Mouse (Mus musculus) hindbrain, embryonic 10.5 days (tissue): ENCODE results near the gene Rps6kc1. TPM values are rescaled to one million over a fixed set of nuclear protein-coding genes. Genes with fewer than 3 reads are reported as not detected.

ENCODE experiments used
- DNase-seq: peaks from one replicate; pipeline ENCODE4 v3.0.0-alpha.2; 2017; ENCODE audit warnings: low spot score
- H3K27ac ChIP-seq: fragments of 300-500 bp; sonication (generic); 2 replicates; pipeline ENCODE4 v1.5.1; 2016; ENCODE audit warnings: mild to moderate bottlenecking, moderate library complexity
- H3K27me3 ChIP-seq: fragments of 300-500 bp; sonication (generic); 2 replicates; pipeline ENCODE4 v1.6.1; 2016; ENCODE audit warnings: mild to moderate bottlenecking; ENCODE audit not compliant: poor library complexity, insufficient read depth, severe bottlenecking
- H3K36me3 ChIP-seq: fragments of 300-500 bp; sonication (generic); 2 replicates; pipeline ENCODE4 v1.6.1; 2016; ENCODE audit warnings: mild to moderate bottlenecking, moderate library complexity
- H3K4me1 ChIP-seq: fragments of 300-500 bp; sonication (generic); replicated peaks from 2 replicates; pipeline ENCODE4 v1.6.1; 2016; ENCODE audit warnings: mild to moderate bottlenecking
- H3K4me3 ChIP-seq: fragments of 300-500 bp; sonication (generic); 2 replicates; pipeline ENCODE4 v1.5.1; 2016; ENCODE audit warnings: mild to moderate bottlenecking, moderate library complexity
- H3K9me3 ChIP-seq: fragments of 300-500 bp; sonication (generic); 2 replicates; pipeline ENCODE4 v1.6.1; 2016; ENCODE audit warnings: mild to moderate bottlenecking, moderate library complexity
- whole genome bisulfite sequencing: fragments of 180-500 bp; shearing (Covaris S2); methylation state at CpG from one replicate; pipeline ENCODE4 v1.1.7; 2016; 5-methylcytosine and 5-hydroxymethylcytosine counted together
- polyA plus RNA-seq: library from polyadenylated mRNA; unstranded; fragments of >200 nt; fragmentation: Nextera tagmentation; extraction: Ambion mirVana; gene quantifications from 2 replicates; pipeline ENCODE4 v1.2.1, GENCODE M21; 2016

Rps6kc1 gene
- polyA plus RNA-seq, 1 experiment from 2014 or later, result 18.7 TPM

DNA sequence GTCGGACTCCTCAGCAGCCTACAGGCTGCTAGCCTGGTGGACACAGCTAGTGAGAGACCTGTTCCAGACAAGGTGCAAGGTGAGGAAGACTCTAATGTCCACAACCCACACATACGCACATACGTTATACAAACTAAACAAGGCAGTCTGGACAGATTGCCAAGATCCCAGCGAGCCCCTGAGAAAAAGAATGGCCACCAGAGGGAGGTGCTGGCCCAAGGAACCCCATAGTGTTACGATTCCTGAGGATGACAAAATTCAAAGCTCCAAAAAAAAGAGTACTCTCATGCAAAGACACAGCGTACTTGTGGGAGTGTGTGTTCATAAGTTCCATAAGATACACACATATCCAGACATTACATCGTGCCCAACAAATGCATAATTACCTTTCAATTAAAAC, 141.8 kb downstream of the Rps6kc1 start:
- no peak overlapping the region for H3K27ac ChIP-seq
- no peak overlapping the region for H3K4me3 ChIP-seq
- peaks cover 5% of the 10 kb centered on the region; the same call in 1 of the 2 replicates for H3K9me3 ChIP-seq
- WGBS, result 88% methylated on average over 7 of the region's 7 CpGs
- H3K4me1 ChIP-seq, result no peaks in the 10 kb centered on the region
- no peaks in the 10 kb centered on the region for H3K27me3 ChIP-seq
- H3K36me3 ChIP-seq, result peaks cover 10% of the 10 kb centered on the region; the same call in 1 of the 2 replicates
- no peak for DNase-seq

DNA sequence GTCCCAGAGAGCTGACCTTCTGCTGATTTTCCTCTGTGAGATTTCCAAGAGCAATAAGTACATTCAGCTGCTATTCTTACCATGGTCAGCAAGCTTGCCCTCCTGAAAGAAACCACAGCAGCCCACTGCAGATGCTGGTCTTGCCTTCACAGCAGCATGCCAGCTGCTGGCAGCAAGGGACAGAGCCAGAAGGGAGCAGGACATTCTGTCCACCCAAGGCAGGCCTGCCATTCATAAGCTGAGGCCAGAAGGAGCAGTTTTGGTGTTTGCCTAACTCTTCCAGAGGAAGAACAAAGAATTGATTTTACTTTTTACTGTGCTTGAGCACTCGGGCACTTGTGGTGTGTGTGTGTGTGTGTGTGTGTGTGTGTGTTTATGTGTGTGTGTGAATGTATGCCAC, 143.3 kb downstream of the Rps6kc1 start:
- H3K9me3 ChIP-seq, result peaks cover 5% of the 10 kb centered on the region; the same call in 1 of the 2 replicates
- H3K4me1 ChIP-seq, result no peaks in the 10 kb centered on the region
- no peaks in the 10 kb centered on the region for H3K27me3 ChIP-seq
- WGBS, result 89% methylated on average over 1 of the region's 1 CpGs
- H3K36me3 ChIP-seq, result peaks cover 6% of the 10 kb centered on the region; the same call in 1 of the 2 replicates
- DNase-seq, result no peak
- no peak overlapping the region for H3K27ac ChIP-seq
- H3K4me3 ChIP-seq, result no peak overlapping the region

DNA sequence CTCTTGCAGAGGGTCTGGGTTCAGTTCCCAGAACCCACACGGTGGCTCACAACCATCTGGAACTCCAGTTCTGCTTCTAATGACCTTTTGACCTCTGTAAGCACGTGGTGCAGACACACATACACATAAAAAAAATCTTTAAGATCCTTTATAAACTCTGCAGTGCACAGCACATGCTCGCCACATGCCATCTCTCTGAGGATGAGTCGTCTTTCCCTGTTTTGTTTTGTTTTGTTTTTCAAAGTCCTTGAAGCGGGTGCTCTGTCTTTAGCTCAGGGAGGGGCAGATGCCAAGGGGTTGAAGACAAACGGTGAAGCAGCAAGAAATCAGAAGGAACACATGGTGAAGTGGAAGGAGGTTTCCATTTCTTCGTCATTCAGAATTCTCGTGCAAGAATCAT, 143.9 kb downstream of the Rps6kc1 start:
- Histone ChIP-seq H3K4me1 (no peaks in the 10 kb centered on the region), H3K9me3 (peaks cover 5% of the 10 kb centered on the region; the same call in 1 of the 2 replicates), H3K4me3 (no peak overlapping the region), H3K36me3 (peaks cover 4% of the 10 kb centered on the region; the same call in 1 of the 2 replicates), H3K27me3 (no peaks in the 10 kb centered on the region), H3K27ac (no peak overlapping the region)
- no peak for DNase-seq
- WGBS, result 64% methylated on average over 8 of the region's 8 CpGs

DNA sequence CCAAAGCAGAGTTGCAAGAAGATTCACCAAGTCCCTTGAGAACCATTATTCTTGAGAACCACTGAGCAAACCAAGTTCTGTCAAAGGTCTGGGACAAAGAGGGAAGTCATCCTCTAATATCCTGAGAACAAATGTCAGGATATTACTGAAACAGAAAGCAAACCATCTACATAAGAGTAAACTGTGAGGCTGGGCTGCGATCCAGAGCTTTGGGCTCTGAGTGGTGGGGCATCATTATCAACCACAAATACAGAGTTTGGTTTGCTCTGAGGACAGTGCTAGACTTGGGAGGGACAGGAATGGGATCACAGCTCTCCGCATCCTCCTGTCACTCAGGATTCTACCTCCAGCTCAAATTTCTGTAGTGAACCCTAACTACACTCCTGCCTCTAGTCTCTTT, 144.8 kb downstream of the Rps6kc1 start:
- Histone ChIP-seq H3K27me3 (no peaks in the 10 kb centered on the region), H3K36me3 (0 out of 2 replicates have a peak, but pooled peaks cover under 1% of the 10 kb centered on the region), H3K27ac (no peak overlapping the region), H3K9me3 (peaks cover 5% of the 10 kb centered on the region; the same call in 1 of the 2 replicates), H3K4me3 (no peak overlapping the region), H3K4me1 (peaks cover 5% of the 10 kb centered on the region; the same call in 1 of the 2 replicates)
- no peak for DNase-seq
- WGBS, result 93% methylated on average over 2 of the region's 2 CpGs

DNA sequence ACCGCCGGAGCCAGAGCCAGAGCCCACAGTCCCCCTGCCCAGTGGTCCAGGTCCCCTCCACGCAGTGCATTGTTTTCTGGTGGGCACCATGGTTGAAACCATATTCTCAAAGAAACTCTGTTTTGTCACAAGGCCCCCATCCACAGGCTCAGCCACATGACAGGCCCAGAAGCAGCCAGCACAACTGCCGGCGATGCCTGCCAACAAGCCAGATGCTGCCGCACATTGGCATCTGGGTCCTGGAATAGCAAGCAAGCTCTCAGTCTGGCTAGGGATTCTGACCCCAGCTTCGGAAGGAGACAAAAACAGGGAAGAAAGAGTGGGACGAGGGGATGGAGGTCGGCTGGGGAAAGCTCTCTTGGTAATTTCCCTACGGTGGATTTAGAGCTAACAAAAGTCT, 147.8 kb downstream of the Rps6kc1 start:
- Histone ChIP-seq H3K4me1 (peaks cover 5% of the 10 kb centered on the region; the same call in 1 of the 2 replicates), H3K4me3 (no peak overlapping the region), H3K36me3 (no peaks in the 10 kb centered on the region), H3K27me3 (no peaks in the 10 kb centered on the region), H3K9me3 (peaks cover 5% of the 10 kb centered on the region; the same call in 1 of the 2 replicates), H3K27ac (0 out of 2 replicates have a peak overlapping the region, but pooled peaks have one; percentile 18)
- WGBS, result 77% methylated on average over 10 of the region's 10 CpGs
- no peak for DNase-seq

DNA sequence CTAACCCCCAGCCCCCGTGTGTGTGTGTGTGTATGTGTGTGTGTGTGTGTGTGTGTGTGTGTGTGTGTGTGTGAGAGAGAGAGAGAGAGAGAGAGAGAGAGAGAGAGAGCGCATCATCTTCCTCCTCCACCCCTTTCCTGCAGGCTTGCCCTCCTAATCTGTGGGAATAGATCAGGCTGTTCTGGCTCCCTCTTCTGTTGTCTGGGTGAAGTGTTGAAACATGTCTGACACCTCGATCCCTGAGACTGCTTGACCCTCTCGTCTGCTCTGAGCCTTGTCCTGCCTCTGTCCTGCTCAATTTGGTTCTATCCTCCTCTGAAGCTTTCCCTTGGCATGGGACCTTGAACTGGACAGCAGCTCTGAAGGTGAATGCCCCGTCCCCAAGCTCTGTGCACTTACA, 149.8 kb downstream of the Rps6kc1 start:
- H3K4me1 ChIP-seq, result peaks cover 10% of the 10 kb centered on the region
- H3K27me3 ChIP-seq, result no peaks in the 10 kb centered on the region
- H3K9me3 ChIP-seq, result peaks cover 5% of the 10 kb centered on the region; the same call in 1 of the 2 replicates
- peak; percentile 27 for DNase-seq
- WGBS, result 45% methylated on average over 5 of the region's 5 CpGs
- no peaks in the 10 kb centered on the region for H3K36me3 ChIP-seq
- no peak overlapping the region for H3K4me3 ChIP-seq
- no peak overlapping the region; the same call in 1 of the 2 replicates for H3K27ac ChIP-seq

DNA sequence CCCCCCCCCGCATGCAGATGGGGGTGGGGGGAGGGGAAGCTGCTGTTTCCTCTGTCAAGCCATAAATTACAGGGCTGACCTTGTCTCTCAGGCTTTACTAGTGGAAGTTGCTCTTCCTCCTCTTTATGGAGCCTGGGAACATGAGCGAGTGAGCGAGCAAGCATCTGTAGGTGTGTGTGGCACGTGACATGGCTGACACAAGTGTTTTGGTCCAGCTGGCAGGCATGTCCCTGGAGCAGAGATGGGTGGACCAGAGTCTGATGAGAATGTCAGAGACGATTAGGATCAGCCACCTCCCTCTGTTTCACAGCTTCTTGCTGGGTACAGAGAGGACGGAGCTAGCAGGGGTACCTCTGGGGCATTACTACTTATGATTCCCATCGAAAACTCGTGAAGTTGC, 153.7 kb downstream of the Rps6kc1 start:
- H3K36me3 ChIP-seq, result no peaks in the 10 kb centered on the region
- H3K9me3 ChIP-seq, result peaks cover 3% of the 10 kb centered on the region; the same call in 1 of the 2 replicates
- DNase-seq, result no peak
- no peaks in the 10 kb centered on the region for H3K27me3 ChIP-seq
- 81% methylated on average over 8 of the region's 8 CpGs for WGBS
- peaks cover 11% of the 10 kb centered on the region for H3K4me1 ChIP-seq
- H3K4me3 ChIP-seq, result no peak overlapping the region
- peak overlapping the region; percentile 40; the same call in 1 of the 2 replicates for H3K27ac ChIP-seq

DNA sequence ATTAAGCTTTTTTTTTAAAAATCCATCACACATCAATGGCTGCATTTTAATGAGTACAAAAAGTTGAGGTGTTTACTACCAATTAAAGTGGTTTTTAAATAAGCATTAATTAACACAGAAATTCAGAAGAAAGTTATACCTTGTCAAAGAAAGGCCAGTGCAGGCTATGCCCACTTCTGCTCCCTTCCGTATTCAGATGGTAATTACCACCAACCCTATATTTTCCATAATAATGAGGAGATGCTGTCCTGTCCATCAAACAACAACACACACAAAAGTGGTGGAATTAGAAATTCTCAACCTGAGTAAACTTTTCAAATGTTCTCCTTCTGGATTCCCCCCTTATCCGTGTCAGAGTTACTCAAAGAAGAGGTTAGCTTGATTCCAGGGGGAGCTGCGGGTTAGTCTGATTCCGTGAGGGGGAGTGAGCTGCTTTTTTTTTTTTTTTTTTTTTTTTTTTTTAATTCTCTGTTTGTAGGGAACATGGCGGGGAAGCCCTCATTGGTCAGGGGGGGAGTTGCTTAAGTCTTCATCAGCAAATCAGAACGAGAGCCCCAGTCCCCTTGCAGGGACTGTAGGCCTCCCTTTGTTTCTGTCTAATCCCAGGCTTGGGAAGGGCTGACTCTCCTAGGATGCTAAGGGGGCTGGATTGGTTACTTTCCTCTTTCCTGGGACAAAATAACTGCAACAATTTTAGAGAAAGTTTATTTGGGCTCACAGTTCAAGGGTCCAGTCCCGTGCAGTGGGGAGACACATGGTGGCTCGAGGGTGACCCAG, 159.6 kb downstream of the Rps6kc1 start:
- H3K9me3 ChIP-seq, result peaks cover 3% of the 10 kb centered on the region; the same call in 1 of the 2 replicates
- peak overlapping the region; percentile 82 for H3K27ac ChIP-seq
- no peaks in the 10 kb centered on the region for H3K27me3 ChIP-seq
- peak; percentile 36 for DNase-seq
- H3K4me3 ChIP-seq, result no peak overlapping the region
- 47% methylated on average over 8 of the region's 8 CpGs for WGBS
- H3K36me3 ChIP-seq, result no peaks in the 10 kb centered on the region
- H3K4me1 ChIP-seq, result peaks cover 15% of the 10 kb centered on the region

DNA sequence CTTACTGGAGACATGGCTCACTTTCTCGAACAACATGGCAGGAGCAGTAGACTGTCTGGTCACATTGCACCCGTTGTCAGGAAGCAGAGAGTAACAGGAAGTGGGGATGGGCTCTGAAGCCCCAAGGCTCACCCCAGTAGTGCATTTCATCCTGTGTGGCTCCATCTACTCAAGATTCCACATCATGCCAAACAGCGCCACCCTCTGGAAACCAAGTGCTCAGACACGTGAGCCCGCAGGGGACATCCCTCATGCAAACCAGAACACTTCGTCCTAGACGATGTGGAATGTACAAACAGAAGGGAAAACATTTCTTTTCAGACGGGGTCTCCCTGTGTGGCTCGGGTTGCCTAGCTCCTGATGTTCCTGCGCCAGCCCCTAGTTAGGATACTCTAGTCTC, 162.6 kb downstream of the Rps6kc1 start:
- H3K27me3 ChIP-seq, result no peaks in the 10 kb centered on the region
- DNase-seq, result no peak
- H3K36me3 ChIP-seq, result no peaks in the 10 kb centered on the region
- no peaks in the 10 kb centered on the region for H3K9me3 ChIP-seq
- H3K4me1 ChIP-seq, result peaks cover 15% of the 10 kb centered on the region
- 88% methylated on average over 10 of the region's 10 CpGs for WGBS
- no peak overlapping the region for H3K4me3 ChIP-seq
- H3K27ac ChIP-seq, result no peak overlapping the region

DNA sequence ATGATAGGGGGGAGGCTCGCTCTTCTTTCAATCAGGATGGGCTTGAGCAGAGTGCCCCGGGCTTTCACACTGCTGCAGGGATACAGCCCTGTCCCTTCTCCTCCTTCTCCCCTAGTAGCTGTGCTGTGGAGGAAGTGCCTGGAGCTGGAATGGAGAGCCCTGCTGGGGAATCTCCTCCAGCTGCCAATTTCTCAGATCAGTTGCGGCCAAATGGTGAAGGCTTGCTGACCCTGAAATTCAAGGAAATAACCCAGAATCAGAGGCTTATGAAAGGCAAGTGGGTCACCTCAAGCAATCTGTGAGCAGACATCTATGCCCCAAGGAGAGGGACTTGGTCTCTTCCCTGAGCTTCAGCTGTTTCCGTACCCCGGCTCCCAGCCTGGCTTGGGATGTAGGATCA, 170.1 kb downstream of the Rps6kc1 start:
- H3K36me3 ChIP-seq, result no peaks in the 10 kb centered on the region
- WGBS, result 81% methylated on average over 5 of the region's 5 CpGs
- H3K27ac ChIP-seq, result no peak overlapping the region
- no peak for DNase-seq
- no peaks in the 10 kb centered on the region for H3K9me3 ChIP-seq
- no peak overlapping the region for H3K4me3 ChIP-seq
- H3K4me1 ChIP-seq, result no peaks in the 10 kb centered on the region
- H3K27me3 ChIP-seq, result no peaks in the 10 kb centered on the region

DNA sequence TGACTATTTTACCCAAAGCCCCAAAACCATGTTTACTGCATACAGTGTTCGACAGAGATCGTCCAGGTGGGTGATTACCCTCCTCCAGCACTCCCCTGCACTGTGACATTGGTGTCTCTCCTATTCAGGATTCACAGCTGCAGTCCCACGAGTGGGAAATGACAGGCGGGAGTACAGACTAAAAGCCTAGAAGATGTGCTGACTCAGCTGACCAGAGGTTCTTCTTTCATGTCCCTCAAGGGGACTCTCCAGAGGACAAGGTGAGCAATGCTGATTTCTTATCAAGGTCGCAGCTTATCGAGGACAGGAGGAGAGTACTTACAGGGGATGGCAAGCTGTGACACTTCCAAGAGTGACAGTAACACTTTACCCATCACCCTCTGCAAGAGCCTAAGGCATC, 178.8 kb downstream of the Rps6kc1 start:
- DNase-seq, result no peak
- no peaks in the 10 kb centered on the region for H3K9me3 ChIP-seq
- peaks cover 24% of the 10 kb centered on the region for H3K4me1 ChIP-seq
- H3K27me3 ChIP-seq, result peaks cover 5% of the 10 kb centered on the region; the same call in 1 of the 2 replicates
- no peak overlapping the region for H3K4me3 ChIP-seq
- 79% methylated on average over 6 of the region's 6 CpGs for WGBS
- no peak overlapping the region for H3K27ac ChIP-seq
- H3K36me3 ChIP-seq, result no peaks in the 10 kb centered on the region

DNA sequence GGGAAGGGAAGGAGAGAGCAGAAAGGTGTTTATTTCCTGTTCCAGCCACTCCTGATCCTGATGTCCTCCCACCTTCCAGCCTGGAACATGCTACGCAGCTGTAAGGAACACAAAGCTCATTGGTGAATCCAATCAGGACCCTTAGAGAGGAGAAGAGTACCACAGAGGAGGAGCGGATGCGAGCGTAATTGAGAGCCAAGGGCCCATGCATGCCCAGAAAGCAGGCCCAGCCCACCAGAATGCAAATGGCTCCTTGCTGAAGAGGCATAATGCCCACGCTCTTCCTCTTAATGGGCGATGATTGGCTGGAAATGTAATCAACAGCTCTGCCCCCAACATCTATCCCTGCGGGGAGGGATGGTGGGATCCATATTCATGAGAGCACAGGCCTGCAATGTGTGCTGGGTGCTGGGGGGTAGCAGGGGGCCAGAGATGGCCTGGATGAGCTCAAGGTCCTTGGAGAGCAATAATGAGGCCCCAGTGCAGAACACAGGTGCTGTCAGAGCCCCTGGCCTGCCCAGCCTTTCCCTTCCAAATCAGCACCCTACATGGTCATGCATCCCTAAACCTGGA, 182.0 kb downstream of the Rps6kc1 start:
- no peaks in the 10 kb centered on the region for H3K9me3 ChIP-seq
- WGBS, result 73% methylated on average over 7 of the region's 7 CpGs
- H3K4me3 ChIP-seq, result no peak overlapping the region
- H3K27me3 ChIP-seq, result peaks cover 5% of the 10 kb centered on the region; the same call in 1 of the 2 replicates
- H3K27ac ChIP-seq, result peak overlapping the region; percentile 75
- no peak for DNase-seq
- H3K4me1 ChIP-seq, result peaks cover 44% of the 10 kb centered on the region
- no peaks in the 10 kb centered on the region for H3K36me3 ChIP-seq

DNA sequence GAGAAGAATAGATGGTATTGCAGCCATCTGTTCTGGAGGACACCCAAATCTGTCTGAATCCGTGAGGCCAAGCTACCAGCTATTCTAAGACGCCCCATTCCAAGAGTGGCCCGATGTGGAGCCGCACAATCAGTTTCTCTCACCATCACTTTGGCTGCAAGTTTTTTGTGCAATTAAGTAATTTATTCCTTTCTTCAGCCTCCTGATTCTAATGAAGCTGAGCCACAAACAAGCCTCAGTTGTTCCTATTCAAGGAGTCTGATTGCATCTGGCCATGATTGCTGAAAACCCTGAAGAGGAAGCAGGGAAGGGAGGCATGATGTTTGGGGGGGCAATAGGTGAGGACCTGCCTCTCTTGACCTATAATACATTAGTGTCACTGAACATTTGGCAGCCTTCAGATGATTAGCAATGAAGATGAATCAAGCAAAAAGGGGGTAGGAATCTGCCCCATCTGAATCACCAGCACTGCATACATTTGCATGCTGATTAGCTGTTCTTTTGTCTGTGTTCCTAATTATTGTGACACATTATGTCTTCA, 183.4 kb downstream of the Rps6kc1 start:
- no peak for DNase-seq
- peak overlapping the region; percentile 56 for H3K27ac ChIP-seq
- 69% methylated on average over 4 of the region's 4 CpGs for WGBS
- H3K9me3 ChIP-seq, result no peaks in the 10 kb centered on the region
- H3K27me3 ChIP-seq, result peaks cover 5% of the 10 kb centered on the region; the same call in 1 of the 2 replicates
- no peak overlapping the region for H3K4me3 ChIP-seq
- no peaks in the 10 kb centered on the region for H3K36me3 ChIP-seq
- H3K4me1 ChIP-seq, result peaks cover 55% of the 10 kb centered on the region
